In genomic region chr7:35376623-35377022, GRCm38 (mm10) we compare ENCODE assay signal across 13 mouse cellular contexts. TPM values are rescaled to one million over a fixed set of nuclear protein-coding genes. Genes with fewer than 3 reads are reported as not detected.
DNase-seq lines count a peak whose midpoint lies in the region; ATAC-seq and TF ChIP-seq lines count a peak whose summit lies in the region.
"Had no signal": no experiment of that assay in that cellular context is flagged by ENCODE, and none has a peak within 500 bp of the region (broad histone marks: within the 10 kb centered on the region; RNA-seq: fewer than 3 reads in every experiment).

No protein-coding gene starts in this region.

- no peak overlapping the region for H3K9ac ChIP-seq in hindbrain, embryonic 15.5 days
- H3K9ac ChIP-seq in hindbrain, embryonic 12.5 days: no peak overlapping the region
- H3K9ac ChIP-seq: limb, embryonic 12.5 days had no signal

- no peak overlapping the region for H3K27ac ChIP-seq in hindbrain, embryonic 15.5 days (replicated peaks)
- H3K27ac ChIP-seq in hindbrain, embryonic 12.5 days: no peak overlapping the region
- H3K27ac ChIP-seq in left cerebral cortex, adult 2 months: no peak overlapping the region
- H3K27ac ChIP-seq: limb, embryonic 12.5 days had no signal

- WGBS in hindbrain, embryonic 15.5 days: 71% methylated on average over 9 of the region's 9 CpGs
- WGBS in hindbrain, embryonic 12.5 days: 92% methylated on average over 9 of the region's 9 CpGs

- no peaks in the 10 kb centered on the region for H3K27me3 ChIP-seq in hindbrain, embryonic 15.5 days
- no peaks in the 10 kb centered on the region for H3K27me3 ChIP-seq in hindbrain, embryonic 12.5 days
- H3K27me3 ChIP-seq: limb, embryonic 12.5 days had no signal

- intact Hi-C loops in left cerebral cortex, postnatal 4 days (cut with DNase I): no loop called here
- intact Hi-C loops in left cerebral cortex, adult 2 months (cut with DNase I): no loop called here

- no peaks in the 10 kb centered on the region for H3K9me3 ChIP-seq in hindbrain, embryonic 15.5 days
- no peaks in the 10 kb centered on the region for H3K9me3 ChIP-seq in hindbrain, embryonic 12.5 days (replicated peaks)

- H3K4me2 ChIP-seq in hindbrain, embryonic 15.5 days: no peak overlapping the region
- no peak overlapping the region for H3K4me2 ChIP-seq in hindbrain, embryonic 12.5 days (replicated peaks)
- H3K4me2 ChIP-seq: limb, embryonic 12.5 days had no signal

- no peaks in the 10 kb centered on the region for H3K36me3 ChIP-seq in hindbrain, embryonic 15.5 days
- no peaks in the 10 kb centered on the region for H3K36me3 ChIP-seq in hindbrain, embryonic 12.5 days
- H3K36me3 ChIP-seq: limb, embryonic 12.5 days had no signal

- ATAC-seq in hindbrain, embryonic 15.5 days (ENCODE audit: low FRiP score, low read depth): peak; percentile 47; the same call in 1 of the 2 replicates
- ATAC-seq in hindbrain, embryonic 12.5 days (ENCODE audit: low FRiP score): no peak

- no peak for TF ChIP-seq CTCF in left cerebral cortex, adult 2 months (IDR thresholded peaks at IDR 0.05)

- DNase-seq in left cerebral cortex, postnatal 4 days: peak; percentile 80
- DNase-seq in left cerebral cortex, adult 2 months (ENCODE audit: extremely low spot score in 1 of 2, low spot score in 2 of 2): no peak
- peak; percentile 62 for DNase-seq in cerebellum, adult 11 months
- DNase-seq in kidney, postnatal 14 days: peak; percentile 22
- no peak for DNase-seq in heart, adult 9 months (ENCODE audit: low spot score in 2 of 2)
- no peak for DNase-seq in right cerebral cortex, postnatal 36 days (ENCODE audit: low spot score in 2 of 2)
- DNase-seq: lung, adult 2 months; thymus, postnatal 14 days had no signal

- no peaks in the 10 kb centered on the region for H3K4me1 ChIP-seq in hindbrain, embryonic 15.5 days (replicated peaks)
- H3K4me1 ChIP-seq in hindbrain, embryonic 12.5 days: peaks cover 5% of the 10 kb centered on the region; the same call in 1 of the 2 replicates

- H3K4me3 ChIP-seq in hindbrain, embryonic 15.5 days: no peak overlapping the region
- no peak overlapping the region for H3K4me3 ChIP-seq in hindbrain, embryonic 12.5 days
- no peak overlapping the region for H3K4me3 ChIP-seq in left cerebral cortex, adult 2 months
- H3K4me3 ChIP-seq: limb, embryonic 12.5 days; myocyte had no signal

RNA-seq across cellular contexts. Expression of gene Faap24, which starts 20.0 kb away (rescaled TPM):
- 15.3 and 15.7 TPM in 2 replicates for polyA plus RNA-seq in hindbrain, embryonic 15.5 days (2015; fragmentation: Nextera tagmentation; extraction: Ambion mirVana)
- polyA plus RNA-seq in hindbrain, embryonic 12.5 days (2016; fragmentation: Nextera tagmentation; extraction: Ambion mirVana): 21.1 and 24.4 TPM in 2 replicates
- total RNA-seq in left cerebral cortex, postnatal 4 days (2021): 10 to 100 TPM in 1 of 2 experiments, 1 to 10 TPM in 1; 9.7 to 11.0 TPM
- total RNA-seq in left cerebral cortex, adult 2 months (2021): 1 to 10 TPM; 5.4 to 6.8 TPM

RNA-seq across cellular contexts. Expression of gene Cep89, which starts 20.2 kb away (rescaled TPM):
- polyA plus RNA-seq in hindbrain, embryonic 15.5 days (2015; fragmentation: Nextera tagmentation; extraction: Ambion mirVana): 33.2 and 33.5 TPM in 2 replicates
- 38.9 and 41.0 TPM in 2 replicates for polyA plus RNA-seq in hindbrain, embryonic 12.5 days (2016; fragmentation: Nextera tagmentation; extraction: Ambion mirVana)
- total RNA-seq in left cerebral cortex, postnatal 4 days (2021): 10 to 100 TPM; 25.4 to 29.5 TPM
- 10 to 100 TPM; 18.3 to 25.1 TPM for total RNA-seq in left cerebral cortex, adult 2 months (2021)

RNA-seq across cellular contexts. Expression of gene Rhpn2, which starts 42.7 kb away (rescaled TPM):
- 2.8 and 3.7 TPM in 2 replicates for polyA plus RNA-seq in hindbrain, embryonic 15.5 days (2015; fragmentation: Nextera tagmentation; extraction: Ambion mirVana)
- 3.8 and 4.0 TPM in 2 replicates for polyA plus RNA-seq in hindbrain, embryonic 12.5 days (2016; fragmentation: Nextera tagmentation; extraction: Ambion mirVana)
- 1 to 10 TPM; 1.6 to 2.0 TPM for total RNA-seq in left cerebral cortex, postnatal 4 days (2021)
- 1 to 10 TPM; 5.8 to 6.2 TPM for total RNA-seq in left cerebral cortex, adult 2 months (2021)
- total RNA-seq: megakaryocyte, adult 5-6 weeks had no signal

RNA-seq across cellular contexts. Expression of gene Gpatch1, which starts 58.4 kb away (rescaled TPM):
- 17.9 and 20.0 TPM in 2 replicates for polyA plus RNA-seq in hindbrain, embryonic 15.5 days (2015; fragmentation: Nextera tagmentation; extraction: Ambion mirVana)
- polyA plus RNA-seq in hindbrain, embryonic 12.5 days (2016; fragmentation: Nextera tagmentation; extraction: Ambion mirVana): 21.3 and 22.5 TPM in 2 replicates
- total RNA-seq in left cerebral cortex, postnatal 4 days (2021): 10 to 100 TPM; 26.7 to 31.7 TPM
- total RNA-seq in left cerebral cortex, adult 2 months (2021): 10 to 100 TPM; 27.3 to 27.7 TPM

Comparison
In these comparisons a context has a peak if more than half of its experiments do, and no peak if none do; other contexts are left out.
1. DNase-seq: peak in left cerebral cortex, postnatal 4 days (single experiment), cerebellum, adult 11 months (single experiment) and kidney, postnatal 14 days (single experiment); none in left cerebral cortex, adult 2 months (0 of 2), heart, adult 9 months (0 of 2) and right cerebral cortex, postnatal 36 days (0 of 2).